8 mouse cellular contexts compared by ENCODE assay signal in genomic region chr9:109894413-109895090, GRCm38 (mm10). TPM values are rescaled to one million over a fixed set of nuclear protein-coding genes. Genes with fewer than 3 reads are reported as not detected.
DNase-seq lines count a peak whose midpoint lies in the region; ATAC-seq lines count a peak whose summit lies in the region.

No protein-coding gene starts in this region.

- no peaks in the 10 kb centered on the region for H3K9me3 ChIP-seq in embryonic facial prominence, embryonic 14.5 days (ENCODE audit: control insufficient read depth, low read length)
- no peaks in the 10 kb centered on the region for H3K9me3 ChIP-seq in limb, embryonic 13.5 days
- no peaks in the 10 kb centered on the region for H3K9me3 ChIP-seq in midbrain, embryonic 16.5 days (replicated peaks; ENCODE audit: control insufficient read depth, low read length, poor library complexity, severe bottlenecking)
- H3K9me3 ChIP-seq in stomach, embryonic 15.5 days: no peaks in the 10 kb centered on the region

- ATAC-seq in embryonic facial prominence, embryonic 14.5 days (ENCODE audit: low read depth): peak; percentile 92
- peak; percentile 88 for ATAC-seq in limb, embryonic 13.5 days (ENCODE audit: low FRiP score, low read depth)
- peak; percentile 85 for ATAC-seq in midbrain, embryonic 16.5 days
- ATAC-seq in stomach, embryonic 15.5 days (ENCODE audit: insufficient read depth, low FRiP score, low read depth): peak; percentile 69

- peaks cover 55% of the 10 kb centered on the region for H3K36me3 ChIP-seq in embryonic facial prominence, embryonic 14.5 days (ENCODE audit: control insufficient read depth, insufficient read depth, low read length)
- H3K36me3 ChIP-seq in limb, embryonic 13.5 days: peaks cover 58% of the 10 kb centered on the region
- peaks cover 13% of the 10 kb centered on the region for H3K36me3 ChIP-seq in midbrain, embryonic 16.5 days (ENCODE audit: control insufficient read depth, insufficient read depth, low read length)
- peaks cover 34% of the 10 kb centered on the region for H3K36me3 ChIP-seq in stomach, embryonic 15.5 days

- no peaks in the 10 kb centered on the region for H3K27me3 ChIP-seq in embryonic facial prominence, embryonic 14.5 days (replicated peaks; ENCODE audit: control insufficient read depth, insufficient read depth, low read length)
- H3K27me3 ChIP-seq in limb, embryonic 13.5 days: no peaks in the 10 kb centered on the region
- no peaks in the 10 kb centered on the region for H3K27me3 ChIP-seq in midbrain, embryonic 16.5 days (ENCODE audit: control insufficient read depth, insufficient read depth, low read depth, low read length)
- no peaks in the 10 kb centered on the region for H3K27me3 ChIP-seq in stomach, embryonic 15.5 days (replicated peaks)

- peak overlapping the region; percentile 32 for H3K9ac ChIP-seq in embryonic facial prominence, embryonic 14.5 days (ENCODE audit: low read depth, low read length)
- H3K9ac ChIP-seq in limb, embryonic 13.5 days: no peak overlapping the region
- H3K9ac ChIP-seq in midbrain, embryonic 16.5 days (ENCODE audit: low read depth, low read length): peak overlapping the region; percentile 47; the same call in 1 of the 2 replicates
- H3K9ac ChIP-seq in stomach, embryonic 15.5 days: no peak overlapping the region

- no peak overlapping the region for H3K4me3 ChIP-seq in embryonic facial prominence, embryonic 14.5 days (ENCODE audit: low read depth, low read length)
- no peak overlapping the region for H3K4me3 ChIP-seq in limb, embryonic 13.5 days
- H3K4me3 ChIP-seq in midbrain, embryonic 16.5 days (ENCODE audit: low read depth, low read length): no peak overlapping the region
- no peak overlapping the region for H3K4me3 ChIP-seq in stomach, embryonic 15.5 days (replicated peaks)

- WGBS in embryonic facial prominence, embryonic 14.5 days: 23% methylated on average over 6 of the region's 6 CpGs
- 21% methylated on average over 6 of the region's 6 CpGs for WGBS in limb, embryonic 13.5 days
- 33% methylated on average over 6 of the region's 6 CpGs for WGBS in midbrain, embryonic 16.5 days
- WGBS in stomach, embryonic 15.5 days: 25% methylated on average over 6 of the region's 6 CpGs

- H3K4me2 ChIP-seq in embryonic facial prominence, embryonic 14.5 days (ENCODE audit: low read depth, low read length): no peak overlapping the region
- H3K4me2 ChIP-seq in limb, embryonic 13.5 days (replicated peaks): no peak overlapping the region
- H3K4me2 ChIP-seq in midbrain, embryonic 16.5 days (ENCODE audit: low read length): no peak overlapping the region
- no peak overlapping the region for H3K4me2 ChIP-seq in stomach, embryonic 15.5 days

- peak; percentile 89 for DNase-seq in 416B (ENCODE audit: low read depth)
- peak; percentile 84 for DNase-seq in adrenal gland, postnatal 10 days
- peak; percentile 96 for DNase-seq in embryonic facial prominence, embryonic 14.5 days (ENCODE audit: low spot score)
- DNase-seq in heart, adult 9 months (ENCODE audit: low spot score in 2 of 2): peak; percentile 78 to 83
- DNase-seq in kidney, adult 8-10 months: peak; percentile 81

- H3K4me1 ChIP-seq in embryonic facial prominence, embryonic 14.5 days (ENCODE audit: control insufficient read depth, insufficient read depth, low read length): 0 out of 2 replicates have a peak, but pooled peaks cover 5% of the 10 kb centered on the region
- peaks cover 6% of the 10 kb centered on the region; the same call in 1 of the 2 replicates for H3K4me1 ChIP-seq in limb, embryonic 13.5 days
- H3K4me1 ChIP-seq in midbrain, embryonic 16.5 days (ENCODE audit: control insufficient read depth, insufficient read depth, low read length): no peaks in the 10 kb centered on the region
- peaks cover 3% of the 10 kb centered on the region; the same call in 1 of the 2 replicates for H3K4me1 ChIP-seq in stomach, embryonic 15.5 days

- H3K27ac ChIP-seq in embryonic facial prominence, embryonic 14.5 days (replicated peaks; ENCODE audit: low read depth, low read length): peak overlapping the region; percentile 72
- H3K27ac ChIP-seq in limb, embryonic 13.5 days: peak overlapping the region; percentile 79
- H3K27ac ChIP-seq in midbrain, embryonic 16.5 days (ENCODE audit: low read length): peak overlapping the region; percentile 54
- peak overlapping the region; percentile 57; the same call in 1 of the 2 replicates for H3K27ac ChIP-seq in stomach, embryonic 15.5 days

RNA-seq across cellular contexts. Expression of gene Cdc25a, which starts 19.2 kb away (rescaled TPM):
- total RNA-seq in adrenal gland, postnatal 10 days (2021): 10 to 100 TPM; 15.5 to 17.0 TPM
- polyA plus RNA-seq in embryonic facial prominence, embryonic 14.5 days (2014; fragmentation: Nextera tagmentation; extraction: Ambion mirVana): 24.5 and 28.4 TPM in 2 replicates
- 35.3 and 36.3 TPM in 2 replicates for polyA plus RNA-seq in limb, embryonic 13.5 days (2015; fragmentation: Nextera tagmentation; extraction: Ambion mirVana)
- 9.9 and 12.3 TPM in 2 replicates for polyA plus RNA-seq in midbrain, embryonic 16.5 days (2015; fragmentation: Nextera tagmentation; extraction: Ambion mirVana)
- polyA plus RNA-seq in stomach, embryonic 15.5 days (2015; fragmentation: Nextera tagmentation; extraction: Ambion mirVana): 28.8 and 33.2 TPM in 2 replicates

RNA-seq across cellular contexts. Expression of gene Map4, which starts 36.7 kb away (rescaled TPM):
- 100 to 1,000 TPM in 1 of 2 experiments, 10 to 100 TPM in 1; 83.5 to 132 TPM for total RNA-seq in adrenal gland, postnatal 10 days (2021)
- polyA plus RNA-seq in embryonic facial prominence, embryonic 14.5 days (2014; fragmentation: Nextera tagmentation; extraction: Ambion mirVana): 101 and 112 TPM in 2 replicates
- 58.2 and 65.5 TPM in 2 replicates for polyA plus RNA-seq in limb, embryonic 13.5 days (2015; fragmentation: Nextera tagmentation; extraction: Ambion mirVana)
- polyA plus RNA-seq in midbrain, embryonic 16.5 days (2015; fragmentation: Nextera tagmentation; extraction: Ambion mirVana): 211 and 213 TPM in 2 replicates
- polyA plus RNA-seq in stomach, embryonic 15.5 days (2015; fragmentation: Nextera tagmentation; extraction: Ambion mirVana): 55.6 and 63.8 TPM in 2 replicates

RNA-seq across cellular contexts. Expression of gene Camp, which starts 45.1 kb away (rescaled TPM):
- total RNA-seq in adrenal gland, postnatal 10 days (2021): 10 to 100 TPM; 10.7 to 12.7 TPM
- polyA plus RNA-seq in embryonic facial prominence, embryonic 14.5 days (2014; fragmentation: Nextera tagmentation; extraction: Ambion mirVana): 4.1 and 4.9 TPM in 2 replicates
- polyA plus RNA-seq in limb, embryonic 13.5 days (2015; fragmentation: Nextera tagmentation; extraction: Ambion mirVana): 0.27 and 0.60 TPM in 2 replicates
- 0.29 and 0.68 TPM in 2 replicates for polyA plus RNA-seq in midbrain, embryonic 16.5 days (2015; fragmentation: Nextera tagmentation; extraction: Ambion mirVana)
- polyA plus RNA-seq in stomach, embryonic 15.5 days (2015; fragmentation: Nextera tagmentation; extraction: Ambion mirVana): 22.7 and 24.2 TPM in 2 replicates

Comparison
In these comparisons a context has a peak if more than half of its experiments do, and no peak if none do; other contexts are left out.
1. H3K9ac ChIP-seq: peak in embryonic facial prominence, embryonic 14.5 days (single experiment) and midbrain, embryonic 16.5 days (single experiment); none in limb, embryonic 13.5 days (single experiment) and stomach, embryonic 15.5 days (single experiment).
2. Peak in every context shown above with its lines, with median percentiles within 50 percentile points of each other: DNase-seq, ATAC-seq and H3K27ac ChIP-seq.